Mouse (Mus musculus) gastrocnemius, postnatal 25 days (tissue): ENCODE measurements around the gene Ldah. TPM values are rescaled to one million over a fixed set of nuclear protein-coding genes. Genes with fewer than 3 reads are reported as not detected.
A peak's percentile ranks its signal among the peaks of the same experiment; 100 is the strongest.
"Not testable (repeated sequence)": the region's sequence is repeated elsewhere in the genome, so short reads cannot be mapped to it uniquely, and the experiment has no call there.

Source experiments
- DNase-seq: peaks from one replicate; pipeline ENCODE4 v3.0.0; 2022
- long read RNA-seq, 2 experiments: library from polyadenylated mRNA; stranded (forward); transcript quantifications; one replicate each; pipeline ENCODE4 v2.0.0; 2021
- total RNA-seq, 2 experiments: library from RNA; stranded (reverse); gene quantifications; 1 replicate in 1 of 2; 2 replicates in 1 of 2; pipeline ENCODE4 v1.2.3; 2021

The Ldah gene
- total RNA-seq = 10 to 100 TPM in 1 of 2 experiments, 1 to 10 TPM in 1; 8.7 to 12.4 TPM
- long read RNA-seq, experiment 1, partial matches to known transcripts = 0 of 5 reads
- long read RNA-seq, experiment 1, other reads (novel, unspliced or antisense) = 5 of 5 reads
- long read RNA-seq, experiment 2, partial matches to known transcripts = 0 of 7 reads
- long read RNA-seq, experiment 2, other reads (novel, unspliced or antisense) = 7 of 7 reads

DNA sequence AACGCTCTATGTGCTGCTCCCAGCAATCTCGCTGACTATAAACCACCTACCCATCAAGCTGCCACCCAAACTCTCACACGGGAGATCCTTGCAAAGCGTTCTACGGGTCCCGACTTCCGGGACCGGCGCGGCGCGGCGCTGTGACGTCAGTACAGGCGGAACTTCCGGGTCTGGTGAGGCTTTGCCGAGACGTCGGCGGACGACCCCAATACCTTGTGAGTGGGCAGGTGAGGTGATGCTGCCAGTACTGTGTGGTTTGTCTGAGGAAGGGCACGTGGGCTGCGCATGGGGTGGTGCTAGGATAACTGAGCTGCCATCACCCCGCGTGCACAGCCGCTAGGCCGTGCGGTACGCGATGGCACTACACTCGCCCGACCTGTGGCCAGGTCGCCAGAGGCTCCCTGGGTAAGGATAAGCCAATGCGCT is at the start of gene Ldah:
Ldah (plus strand) TSS at position 130 of the 426 bp plus-strand sequence.
- DNase-seq = peak; percentile 75

DNA sequence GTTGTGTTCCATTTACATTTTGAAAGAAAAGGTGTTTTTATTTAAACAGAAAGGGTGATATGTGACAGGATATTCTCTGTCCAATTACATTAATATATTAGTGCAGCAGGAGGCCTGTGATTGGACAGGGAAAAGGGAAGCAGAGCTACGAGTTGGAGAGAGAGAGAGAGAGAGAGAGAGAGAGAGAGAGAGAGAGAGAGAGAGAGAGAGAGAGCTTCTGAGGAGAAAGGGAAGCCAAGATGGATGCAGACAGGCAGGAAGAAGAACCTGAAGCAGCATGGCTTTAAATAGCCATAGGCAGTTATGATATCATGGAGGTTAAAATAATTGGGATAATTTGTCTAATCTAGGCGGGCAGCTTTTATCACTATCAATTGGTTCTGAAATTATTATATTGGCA is 40.2 kb upstream of the Ldah start:
- DNase-seq = no peak

DNA sequence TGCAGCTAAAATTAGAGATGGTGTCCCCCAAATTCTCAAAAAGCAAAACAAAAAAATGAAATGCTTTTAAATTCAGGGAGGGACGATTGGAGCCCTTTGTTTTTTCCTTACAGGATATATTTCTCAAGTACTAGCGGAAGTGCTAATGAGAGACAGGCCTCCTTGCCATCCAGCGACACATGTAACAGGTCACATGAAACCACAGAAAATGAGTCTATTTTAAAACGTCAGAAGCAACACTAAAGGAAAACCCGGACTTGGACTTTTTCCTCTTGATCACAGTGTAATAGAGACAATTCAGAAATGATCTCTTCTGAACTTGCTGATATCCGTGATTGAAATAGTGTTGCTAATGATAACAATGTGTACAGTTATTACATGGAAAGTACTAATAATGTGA is 27.0 kb upstream of the Ldah start:
- no peak for DNase-seq

DNA sequence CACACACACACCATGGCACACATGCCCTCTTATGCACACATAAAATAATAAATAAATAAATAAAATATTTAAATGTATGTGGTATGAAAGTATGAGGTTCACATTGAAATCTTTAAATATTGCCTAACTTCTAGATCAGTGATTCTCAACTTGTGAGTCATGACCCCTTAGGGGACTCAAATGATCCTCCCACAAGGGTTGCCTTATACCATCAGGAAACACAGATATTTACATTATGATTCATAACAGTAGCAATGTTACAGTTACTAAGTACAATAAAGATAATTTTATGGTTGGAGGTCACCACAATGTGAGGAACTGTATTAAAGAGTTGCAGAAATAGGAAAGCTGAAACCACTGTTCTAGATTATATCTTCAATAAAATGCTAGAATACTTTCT is 26.2 kb upstream of the Ldah start:
- no peak for DNase-seq

DNA sequence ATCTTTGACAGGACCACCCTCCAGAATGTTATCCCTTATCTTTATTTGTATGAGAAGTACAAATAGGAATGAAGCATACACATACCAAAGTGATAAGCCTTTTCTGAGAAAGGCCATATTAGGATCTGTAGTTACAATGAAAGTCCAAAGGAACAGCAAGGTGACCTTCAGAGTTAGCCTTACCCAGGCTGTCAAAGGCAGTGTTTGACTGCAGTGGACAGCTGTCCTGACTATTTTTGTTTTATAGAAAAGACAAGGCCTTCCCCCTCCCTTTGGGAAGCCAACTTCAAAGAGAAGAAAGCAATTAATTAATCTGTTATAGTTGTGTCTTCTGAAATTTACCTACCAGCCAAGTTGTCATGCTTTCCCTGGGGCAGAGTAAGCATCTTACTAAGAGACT is 23.4 kb upstream of the Ldah start:
- DNase-seq = no peak

GRCm38 (mm10) chr12:8188161-8188560 is 19.7 kb upstream of the Ldah start:
- DNase-seq = no peak

DNA sequence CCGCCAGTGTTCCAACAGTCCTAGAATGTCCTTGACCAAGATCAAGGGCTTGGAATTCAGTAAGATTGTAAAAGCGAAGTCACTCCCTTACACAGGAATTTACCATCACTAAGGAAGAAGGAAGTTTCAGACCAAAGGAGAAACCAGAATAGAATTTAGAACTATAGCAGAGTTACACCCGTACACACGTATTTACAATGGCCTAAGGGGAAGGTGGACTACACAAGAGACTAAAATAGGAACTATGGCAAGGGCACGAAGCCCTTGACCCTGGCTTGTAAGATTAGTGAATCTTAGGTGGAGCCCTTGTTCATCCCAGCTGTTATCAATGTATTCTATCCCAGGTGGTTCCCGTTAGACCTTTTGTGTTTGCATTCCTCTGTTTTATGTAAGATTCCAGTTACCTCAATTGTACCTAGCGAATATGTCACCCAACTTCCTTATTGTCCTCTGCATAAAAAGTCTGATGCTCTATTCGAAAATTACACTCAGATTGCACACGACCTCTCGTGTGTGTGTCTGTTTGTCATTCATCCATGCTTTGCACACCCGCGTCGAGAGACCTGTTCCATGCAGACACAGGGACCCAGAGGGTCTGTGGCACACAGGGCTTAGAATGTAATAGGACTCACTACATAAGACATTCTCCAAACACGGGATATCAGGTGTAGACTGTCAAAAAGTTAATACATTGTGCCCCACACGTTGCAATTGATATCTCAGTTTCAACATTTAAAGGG is 18.9 kb upstream of the Ldah start:
- not testable (repeated sequence) for DNase-seq

- DNase-seq = no peak
Measured at GRCm38 (mm10) chr12:8189722-8190121, 18.2 kb upstream of the Ldah start.

DNA sequence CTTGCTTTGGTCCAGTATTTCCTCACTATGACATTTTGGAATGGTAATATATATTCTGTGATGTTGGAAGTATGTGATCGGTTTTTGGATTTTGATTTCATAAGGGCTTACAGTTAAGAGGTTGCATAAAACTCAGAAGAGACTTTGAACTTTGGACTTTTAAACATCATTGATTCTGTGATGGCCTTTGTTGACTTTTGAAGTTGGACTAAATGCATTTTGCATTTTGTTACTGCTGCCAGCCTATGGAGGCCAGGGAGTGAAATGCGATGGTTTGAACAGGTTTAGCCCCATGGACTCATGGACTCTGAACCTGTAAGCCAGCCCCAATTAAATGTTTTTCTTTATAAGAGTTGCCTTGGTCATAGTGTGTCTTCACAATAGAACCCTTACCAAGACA is 2.2 kb upstream of the Ldah start:
- DNase-seq = no peak

DNA sequence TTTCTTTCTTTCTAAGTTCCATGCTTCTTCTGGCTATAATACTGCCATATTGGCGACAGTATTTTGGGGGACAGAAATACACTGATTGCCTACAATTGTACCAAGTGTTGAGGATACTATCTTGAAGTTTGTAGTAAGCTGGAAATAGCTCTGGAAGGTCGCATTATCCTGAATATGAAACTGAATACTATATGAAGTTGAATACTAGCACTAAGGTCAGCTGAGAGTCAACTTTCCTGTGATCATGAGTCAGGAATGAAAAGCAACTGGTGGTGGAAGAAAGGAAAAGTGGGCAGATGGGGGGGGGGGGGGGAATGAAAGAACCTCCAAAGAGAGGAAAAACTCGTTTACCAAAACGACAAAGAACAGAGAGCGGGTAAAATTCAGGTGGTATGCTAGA is 329 bp upstream of the Ldah start:
- DNase-seq = no peak

DNA sequence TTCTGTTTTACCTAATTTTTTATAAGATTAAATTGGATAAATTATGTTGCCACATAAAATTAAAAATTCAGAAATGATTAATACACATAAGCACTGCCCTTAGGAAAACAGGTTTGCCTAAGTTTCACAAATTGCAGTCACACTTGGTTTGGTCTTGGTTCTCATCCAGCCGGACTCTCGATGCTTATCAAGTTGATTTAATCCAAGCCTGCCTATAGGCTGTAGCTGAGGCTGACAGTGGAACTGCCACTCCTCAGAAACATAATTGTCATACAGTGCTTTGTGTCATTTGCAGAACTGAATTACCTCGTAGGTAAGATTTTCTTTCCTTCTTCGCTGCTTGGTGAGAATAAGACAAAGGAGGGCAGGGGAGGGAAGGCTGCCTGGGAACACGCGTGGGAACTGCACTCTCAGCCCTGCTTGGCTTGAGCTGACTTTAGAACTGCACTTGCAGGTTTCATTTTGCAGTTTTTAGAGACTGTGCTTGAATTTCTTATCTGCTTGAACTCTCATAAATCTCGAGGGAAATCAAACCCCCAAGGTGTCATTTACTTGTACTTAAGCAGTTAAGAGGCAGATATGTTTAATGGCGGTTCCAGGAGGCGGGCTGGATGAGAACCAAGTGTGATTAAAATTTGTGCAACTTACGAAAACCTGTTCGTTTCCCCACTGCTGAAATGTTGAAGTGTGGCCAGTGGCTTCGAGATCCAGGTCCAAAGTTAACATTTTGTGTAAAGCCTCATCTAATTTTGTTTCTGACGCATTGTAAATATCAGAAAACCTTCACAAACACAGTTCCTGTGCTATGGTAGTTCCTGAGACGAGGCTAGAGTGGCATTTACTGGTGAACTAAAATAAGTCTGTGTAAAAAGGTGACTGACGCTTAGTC is 8.7 kb downstream of the Ldah start:
- DNase-seq = no peak

DNA sequence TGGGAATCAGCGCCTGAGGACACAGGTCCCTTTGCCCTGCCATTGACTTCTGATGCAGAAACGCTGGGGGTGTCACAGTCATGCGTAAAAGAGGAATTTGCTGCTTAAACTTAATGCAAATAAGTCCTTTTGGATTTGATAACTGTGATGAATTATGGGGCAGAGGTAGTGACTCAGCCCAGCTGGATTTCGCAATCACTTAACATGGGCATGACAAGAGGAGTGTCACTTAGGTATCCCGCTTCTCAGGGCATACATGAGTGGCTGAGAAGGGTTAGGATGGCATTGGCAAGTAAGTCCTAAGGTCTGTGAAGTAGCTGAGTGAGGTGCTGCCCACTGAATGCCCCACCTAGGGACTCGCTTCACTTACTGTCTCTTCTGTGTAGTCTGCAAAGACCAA is 15.1 kb downstream of the Ldah start:
- DNase-seq = no peak

DNA sequence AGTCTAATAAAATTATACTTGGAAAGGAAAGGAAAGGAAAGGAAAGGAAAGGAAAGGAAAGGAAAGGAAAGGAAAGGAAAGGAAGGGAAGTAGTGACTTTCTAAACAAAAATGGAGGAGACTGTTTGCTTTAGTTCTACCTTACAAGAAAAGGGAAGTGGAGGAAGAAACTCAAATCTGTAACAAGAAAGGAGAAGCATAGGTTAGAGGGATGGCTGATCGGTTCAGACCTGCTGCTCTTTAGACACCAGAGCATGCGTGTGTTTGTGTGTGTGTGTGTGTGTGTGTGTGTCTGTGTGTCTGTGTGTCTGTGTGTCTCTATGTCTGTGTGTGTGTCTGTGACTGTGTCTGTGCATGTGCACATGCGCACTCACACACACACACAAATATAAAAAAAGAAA is 23.2 kb downstream of the Ldah start:
- DNase-seq = no peak

DNA sequence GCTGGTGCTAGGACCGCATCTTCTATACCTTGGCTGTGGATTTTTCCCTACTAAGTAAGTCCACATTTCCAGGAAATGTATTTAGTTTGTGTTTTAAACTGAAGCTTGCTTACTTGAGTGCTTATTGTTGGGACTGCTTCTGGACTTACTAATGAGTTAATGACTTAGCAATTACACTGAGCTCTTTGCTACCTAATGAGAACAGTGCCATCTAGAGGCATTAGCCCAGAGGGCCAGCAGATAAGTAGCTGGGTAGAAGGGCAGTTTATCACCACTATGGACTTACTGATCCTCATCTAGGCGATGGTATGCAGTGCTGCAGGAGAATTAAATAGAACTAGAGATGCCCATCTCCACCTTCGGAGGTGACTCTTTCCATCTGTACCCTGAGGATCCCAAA is 24.8 kb downstream of the Ldah start:
- no peak for DNase-seq

- DNase-seq = no peak
Measured at GRCm38 (mm10) chr12:8242181-8242580, 34.3 kb downstream of the Ldah start.

DNA sequence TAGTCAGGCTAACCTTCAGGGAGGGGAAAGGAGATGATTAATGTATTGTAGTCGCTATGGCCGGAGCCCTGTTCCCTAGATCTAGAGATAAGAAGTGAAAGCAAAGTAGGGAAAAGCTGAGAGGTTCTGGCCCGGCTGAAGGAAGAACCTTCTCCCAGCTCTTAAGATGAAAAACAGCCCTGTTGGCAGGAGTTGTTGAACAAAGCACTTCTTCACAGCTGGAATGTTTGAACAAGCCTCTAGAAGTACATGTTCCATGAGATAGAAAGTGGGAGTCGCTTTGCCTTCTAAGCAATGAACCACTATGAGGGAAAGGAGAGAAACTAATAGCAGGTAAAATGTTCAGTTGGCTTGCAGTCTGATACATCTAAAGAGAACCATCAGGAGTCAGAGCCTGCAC is 36.8 kb downstream of the Ldah start:
- no peak for DNase-seq

DNA sequence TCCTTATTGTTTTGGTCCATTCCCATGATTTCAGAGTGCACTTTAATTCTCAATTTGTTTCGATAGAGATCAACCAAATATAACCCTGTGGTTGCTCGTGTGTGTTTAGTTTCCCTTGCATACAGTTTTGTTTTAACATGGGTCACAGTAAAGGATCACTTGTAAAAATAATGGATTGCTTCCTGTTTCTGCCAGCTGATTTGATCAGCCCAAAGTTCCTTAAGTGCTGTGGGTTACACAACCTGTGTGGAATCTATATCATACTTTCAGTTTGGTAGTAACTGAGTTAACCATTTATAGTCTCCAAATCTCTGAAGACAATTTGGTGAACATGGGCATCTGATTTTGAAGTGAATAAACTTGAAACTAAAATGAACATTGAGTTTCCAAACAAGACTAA is 52.4 kb downstream of the Ldah start:
- DNase-seq = no peak

DNA sequence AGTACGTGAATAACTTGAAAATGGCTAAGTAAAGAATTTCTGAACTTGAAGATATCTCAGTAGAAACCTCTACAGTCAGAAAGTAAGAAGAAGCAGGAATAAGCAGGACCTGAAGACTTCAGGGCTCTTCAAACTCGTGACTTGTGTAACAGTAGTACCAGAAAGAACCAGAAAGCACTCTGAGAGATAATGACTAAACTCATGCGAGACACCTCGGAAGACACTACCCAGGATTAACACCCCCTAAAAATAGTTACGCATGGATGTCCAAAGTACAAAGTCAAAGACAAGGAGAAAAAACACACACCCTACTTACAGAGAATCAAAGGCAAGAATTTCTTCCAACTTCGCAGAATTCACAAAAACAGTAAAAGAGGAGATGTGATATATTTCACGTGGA is 58.4 kb downstream of the Ldah start:
- DNase-seq = no peak

GRCm38 (mm10) chr12:8269627-8270026 is 61.7 kb downstream of the Ldah start:
- no peak for DNase-seq

GRCm38 (mm10) chr12:8271405-8271804 is 63.5 kb downstream of the Ldah start:
- no peak for DNase-seq

DNA sequence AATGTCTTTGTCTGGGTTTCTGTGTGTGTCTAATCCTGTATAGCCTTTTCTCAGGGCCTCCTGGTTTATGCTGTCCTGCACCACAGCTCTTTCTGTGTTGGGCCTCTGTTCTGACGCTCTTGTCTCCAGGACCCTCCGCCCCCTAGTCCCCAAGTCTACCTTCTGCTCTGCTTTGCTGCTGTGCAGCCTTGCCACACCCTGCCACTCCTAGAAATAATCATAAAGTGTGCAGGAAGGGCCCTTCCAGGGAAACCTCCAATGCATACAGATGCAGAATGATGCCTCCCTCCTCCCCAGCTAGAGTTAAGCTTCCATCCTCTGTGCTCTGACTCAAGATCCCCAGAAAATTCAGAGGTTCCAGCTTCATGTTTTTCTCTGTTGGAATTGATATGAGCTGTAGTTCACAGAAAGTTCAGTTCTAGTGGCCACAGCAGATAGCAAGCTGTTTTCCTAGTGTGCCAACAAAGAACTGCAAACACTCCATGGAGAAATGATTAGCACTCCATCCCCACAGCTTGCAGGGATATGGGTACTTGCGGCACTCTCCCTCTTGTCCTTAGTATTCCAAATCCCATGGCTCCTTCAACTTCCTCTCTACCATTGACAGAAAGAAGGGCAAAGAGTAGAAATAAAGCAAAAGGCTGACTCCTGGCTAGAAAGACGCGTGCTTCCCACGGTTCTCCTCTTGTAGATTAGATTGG is 65.7 kb downstream of the Ldah start:
- DNase-seq = no peak

DNA sequence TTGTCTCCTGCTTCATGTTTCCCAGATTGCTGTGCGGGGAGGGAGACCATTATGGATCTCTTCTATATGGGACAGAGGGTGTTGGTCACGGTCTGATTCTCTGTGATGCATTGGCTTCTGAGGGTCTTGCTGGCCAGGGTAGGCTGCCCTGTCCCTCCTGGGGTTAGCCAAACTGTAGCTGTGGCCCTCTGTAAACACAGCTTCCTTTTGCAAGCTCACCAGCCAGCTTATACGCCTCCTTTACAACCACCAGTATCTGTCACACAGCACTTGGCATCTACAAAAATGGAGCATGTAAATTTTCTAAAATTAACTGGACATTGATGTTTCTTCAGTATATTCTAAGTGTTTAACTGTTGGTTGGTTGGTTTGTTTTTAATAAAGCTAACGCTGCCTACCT is 67.5 kb downstream of the Ldah start:
- no peak for DNase-seq
